Mouse (Mus musculus) MEL (cell line): ENCODE data around the gene Rbp7. TPM values are rescaled to one million over a fixed set of nuclear protein-coding genes. Genes with fewer than 3 reads are reported as not detected.

Experiments used
- DNase-seq: peaks from one replicate; pipeline ENCODE4 v3.0.0; 2011; ENCODE audit warnings: low read depth, low spot score
- H3K27ac ChIP-seq: 2 replicates; pipeline ENCODE4 v1.5.1; 2012; ENCODE audit warnings: low read depth, mild to moderate bottlenecking, control low read depth, low read length, moderate library complexity; ENCODE audit not compliant: control insufficient read depth
- H3K27me3 ChIP-seq, 2 experiments: fragments of 150-350 bp in 1 of 2; sonication (generic) in 1 of 2; 2 replicates each; pipeline ENCODE4 v1.6.1; 2012; ENCODE audit warnings: low read length in 2 of 2, mild to moderate bottlenecking in 2 of 2, improper control_type of control experiment in 1 of 2, moderate library complexity in 1 of 2; ENCODE audit not compliant: insufficient read depth in 2 of 2, control insufficient read depth in 1 of 2
- H3K36me3 ChIP-seq, 2 experiments: 2 replicates each; pipeline ENCODE4 v1.6.1; 2012 to 2014; ENCODE audit warnings: low read length in 2 of 2, improper control_type of control experiment in 1 of 2, inconsistent platforms in 1 of 2, mild to moderate bottlenecking in 1 of 2; ENCODE audit not compliant: insufficient read depth in 2 of 2, control insufficient read depth in 1 of 2
- H3K4me1 ChIP-seq, 2 experiments: fragments of 150-350 bp in 1 of 2; sonication (generic) in 1 of 2; 2 replicates each; pipeline ENCODE4 v1.6.1; 2012; ENCODE audit warnings: low read length in 2 of 2, improper control_type of control experiment in 1 of 2, mild to moderate bottlenecking in 1 of 2; ENCODE audit not compliant: insufficient read depth in 2 of 2, control insufficient read depth in 1 of 2
- H3K4me3 ChIP-seq, 2 experiments: fragments of 150-350 bp in 1 of 2; sonication (generic) in 1 of 2; 2 replicates each; pipeline ENCODE4 v1.5.1; 2012; ENCODE audit warnings: low read depth in 2 of 2, low read length in 2 of 2, mild to moderate bottlenecking in 2 of 2, moderate library complexity in 2 of 2, control low read depth in 1 of 2, improper control_type of control experiment in 1 of 2; ENCODE audit not compliant: control insufficient read depth in 1 of 2, insufficient read depth in 1 of 2
- H3K79me2 ChIP-seq: 2 replicates; pipeline ENCODE4 v1.6.1; 2012; ENCODE audit warnings: mild to moderate bottlenecking, low read length, moderate library complexity; ENCODE audit not compliant: control insufficient read depth, poor library complexity, insufficient read depth
- H3K9ac ChIP-seq: 2 replicates; pipeline ENCODE4 v1.6.1; 2012; ENCODE audit warnings: low read depth, mild to moderate bottlenecking, control low read depth, low read length, moderate library complexity; ENCODE audit not compliant: control insufficient read depth, poor library complexity, severe bottlenecking
- H3K9me3 ChIP-seq: fragments of 150-350 bp; sonication (generic); replicated peaks from 2 replicates; pipeline ENCODE4 v1.6.1; 2012; ENCODE audit warnings: mild to moderate bottlenecking, low read length, improper control_type of control experiment, moderate library complexity; ENCODE audit not compliant: insufficient read depth
- CHD1 ChIP-seq: IDR thresholded peaks from 2 replicates; pipeline ENCODE4 v1.6.1; 2012; ENCODE audit warnings: low read depth, mild to moderate bottlenecking, inconsistent platforms, low read length, improper control_type of control experiment
- ELF1 ChIP-seq: IDR thresholded peaks from 2 replicates; pipeline ENCODE4 v1.6.1; 2014; ENCODE audit warnings: low read depth, mild to moderate bottlenecking, inconsistent platforms, low read length, improper control_type of control experiment, moderate library complexity
- ETS1 ChIP-seq: IDR thresholded peaks from 2 replicates; pipeline ENCODE4 v1.6.1; 2012; ENCODE audit warnings: low read depth, mild to moderate bottlenecking, inconsistent platforms, low read length, improper control_type of control experiment, moderate library complexity
- HCFC1 ChIP-seq: IDR thresholded peaks from 2 replicates; pipeline ENCODE4 v1.6.1; 2012; ENCODE audit warnings: low read depth, mild to moderate bottlenecking, inconsistent platforms, low read length, improper control_type of control experiment, moderate library complexity
- JUND ChIP-seq: IDR thresholded peaks from 2 replicates; pipeline ENCODE4 v1.6.1; 2011; ENCODE audit warnings: low read depth, mild to moderate bottlenecking, improper control_type of control experiment, low read length
- MAZ ChIP-seq: IDR thresholded peaks from 2 replicates; pipeline ENCODE4 v1.6.1; 2012; ENCODE audit warnings: low read depth, mild to moderate bottlenecking, inconsistent platforms, low read length, improper control_type of control experiment
- NELFE ChIP-seq: IDR thresholded peaks from 2 replicates; pipeline ENCODE4 v1.6.1; 2011; ENCODE audit warnings: low read depth, low read length, improper control_type of control experiment
- NRF1 ChIP-seq: IDR thresholded peaks from 2 replicates; pipeline ENCODE4 v1.6.1; 2014; ENCODE audit warnings: low read depth, mild to moderate bottlenecking, inconsistent platforms, low read length, improper control_type of control experiment, moderate library complexity; ENCODE audit not compliant: poor library complexity, insufficient read depth, severe bottlenecking
- POLR2AphosphoS2 ChIP-seq: IDR thresholded peaks from 2 replicates; pipeline ENCODE4 v1.6.1; 2011; ENCODE audit warnings: low read length, improper control_type of control experiment
- SIN3A ChIP-seq: IDR thresholded peaks from 2 replicates; pipeline ENCODE4 v1.6.1; 2012; ENCODE audit warnings: low read length, improper control_type of control experiment, inconsistent platforms
- SMC3 ChIP-seq: IDR thresholded peaks from 2 replicates; pipeline ENCODE4 v1.6.1; 2011; ENCODE audit warnings: low read depth, low read length, improper control_type of control experiment
- TAL1 ChIP-seq: IDR thresholded peaks from 2 replicates; pipeline ENCODE4 v1.6.1; 2012; ENCODE audit warnings: mild to moderate bottlenecking, inconsistent platforms, low read length, moderate library complexity, mixed read lengths
- TCF12 ChIP-seq: IDR thresholded peaks from 2 replicates; pipeline ENCODE4 v1.6.1; 2014; ENCODE audit warnings: low read depth, mild to moderate bottlenecking, inconsistent platforms, low read length, improper control_type of control experiment, moderate library complexity
- UBTF ChIP-seq: IDR thresholded peaks from 2 replicates; pipeline ENCODE4 v1.6.1; 2012; ENCODE audit warnings: low read depth, mild to moderate bottlenecking, inconsistent platforms, low read length, improper control_type of control experiment, moderate library complexity, borderline replicate concordance; ENCODE audit not compliant: insufficient read depth
- USF1 ChIP-seq: IDR thresholded peaks from 2 replicates; pipeline ENCODE4 v1.6.1; 2014; ENCODE audit warnings: low read depth, mild to moderate bottlenecking, inconsistent platforms, low read length, improper control_type of control experiment, moderate library complexity
- USF2 ChIP-seq, 2 experiments: IDR thresholded peaks; 2 replicates each; pipeline ENCODE4 v1.6.1; 2011 to 2012; ENCODE audit warnings: improper control_type of control experiment in 2 of 2, low read length in 2 of 2, borderline replicate concordance in 1 of 2, inconsistent platforms in 1 of 2, low read depth in 1 of 2, mild to moderate bottlenecking in 1 of 2; ENCODE audit not compliant: insufficient read depth in 1 of 2
- ZC3H11A ChIP-seq: IDR thresholded peaks from 2 replicates; pipeline ENCODE4 v1.6.1; 2012; ENCODE audit warnings: low read depth, mild to moderate bottlenecking, inconsistent platforms, low read length, improper control_type of control experiment
- ZKSCAN1 ChIP-seq: IDR thresholded peaks from 2 replicates; pipeline ENCODE4 v1.6.1; 2012; ENCODE audit warnings: low read depth, mild to moderate bottlenecking, inconsistent platforms, low read length, improper control_type of control experiment, moderate library complexity
- ZMIZ1 ChIP-seq: IDR thresholded peaks from 2 replicates; pipeline ENCODE4 v1.6.1; 2012; ENCODE audit warnings: low read depth, mild to moderate bottlenecking, inconsistent platforms, low read length, improper control_type of control experiment, moderate library complexity
- ZNF384 ChIP-seq: IDR thresholded peaks from 2 replicates; pipeline ENCODE4 v1.6.1; 2012; ENCODE audit warnings: low read depth, mild to moderate bottlenecking, inconsistent platforms, low read length, improper control_type of control experiment
- polyA plus RNA-seq, 2 experiments: library from polyadenylated mRNA; stranded (reverse) in 1 of 2; unstranded in 1 of 2; fragments of >175 nt in 1 of 2; fragments of >200 nt in 1 of 2; gene quantifications; 2 replicates each; pipeline versions ENCODE4 v1.2.1 to v1.2.4; 2012; ENCODE audit warnings: low replicate concordance in 2 of 2, low read depth in 1 of 2; ENCODE audit not compliant: insufficient read length in 2 of 2, insufficient read depth in 1 of 2, missing spikeins in 1 of 2
- total RNA-seq: library from RNA; depleted of rRNA; stranded (reverse); fragments of 300-350 nt; gene quantifications from 2 replicates; pipeline ENCODE4 v1.2.3, GENCODE M21; 2012

The Rbp7 gene
- total and polyA plus RNA-seq, 3 experiments, result not detected

DNA sequence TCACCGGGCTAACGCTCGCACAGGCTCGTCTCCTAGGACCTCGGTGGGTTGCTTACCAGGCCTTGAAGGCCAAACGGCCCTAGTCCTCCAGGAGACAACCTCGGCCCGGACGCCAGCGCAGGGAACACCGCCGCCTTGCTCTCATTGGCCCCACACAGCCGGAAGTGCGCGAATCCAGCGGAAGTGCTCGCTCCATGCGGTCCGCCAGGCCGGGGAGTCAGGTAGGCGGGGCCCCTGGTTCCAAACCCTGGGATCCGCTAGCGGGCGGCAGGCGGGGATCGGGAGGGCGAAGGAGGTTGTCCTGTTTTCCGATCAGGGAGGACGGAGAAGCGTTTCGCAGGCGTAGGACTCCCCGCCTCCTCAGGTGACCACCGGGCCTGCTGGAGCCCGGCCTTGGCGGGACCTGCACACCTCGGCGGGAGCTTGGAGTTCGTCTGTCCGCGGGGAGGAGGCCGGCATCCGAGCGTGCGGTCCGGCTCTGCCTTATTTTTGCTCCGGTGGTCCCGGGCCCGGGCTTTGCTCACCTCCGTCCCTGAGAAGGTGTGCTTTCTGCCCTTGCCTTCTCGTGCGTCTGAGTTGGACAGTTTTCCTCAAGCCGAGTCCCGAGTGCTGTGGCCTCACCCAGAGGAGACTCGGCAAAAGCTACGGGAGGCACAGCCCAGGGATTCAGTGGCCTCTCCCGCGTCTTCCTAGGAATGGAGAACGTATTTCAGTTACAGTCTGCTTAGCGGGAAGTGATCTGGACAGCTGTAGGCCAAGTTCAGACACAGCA, 30.5 kb upstream of the Rbp7 start, which contains the start of the genes Nmnat1 and Lzic (continued):
- no peak for TF ChIP-seq ZKSCAN1
- no peak for TF ChIP-seq USF2 (IDR thresholded peaks at IDR 0.05; ENCODE audit: borderline replicate concordance in 1 of 2, insufficient read depth in 1 of 2, low read depth in 1 of 2, low read length in 2 of 2)
- no peak for TF ChIP-seq JUND
- TF ChIP-seq ZC3H11A, result no peak
- 0 out of 2 replicates have a peak, but pooled peaks have one; percentile 50 for TF ChIP-seq ETS1
- TF ChIP-seq TAL1, result no peak
- no peak; the same call in 1 of the 2 replicates for TF ChIP-seq CHD1
- TF ChIP-seq NRF1, result no peak
- peak; percentile 93 for TF ChIP-seq HCFC1
- TF ChIP-seq USF1, result 0 out of 2 replicates have a peak, but pooled peaks have one; percentile 31
- peak; percentile 92 for TF ChIP-seq MAZ
- TF ChIP-seq POLR2AphosphoS2, result peak; percentile 78; the same call in 1 of the 2 replicates
- TF ChIP-seq UBTF, result 0 out of 2 replicates have a peak, but pooled peaks have one; percentile 70
- TF ChIP-seq ELF1, result peak; percentile 83
- peak; percentile 76 for TF ChIP-seq TCF12

GRCm38 (mm10) chr4:149484566-149484965, 29.8 kb upstream of the Rbp7 start:
- peaks cover 4% of the 10 kb centered on the region in 2 experiments; a peak in 2 of 4 replicates for H3K4me1 ChIP-seq
- peak overlapping the region; percentile 79 for H3K9ac ChIP-seq
- TF ChIP-seq ETS1, result no peak
- TF ChIP-seq ZMIZ1, result no peak
- TF ChIP-seq MAZ, result no peak
- TF ChIP-seq ZKSCAN1, result no peak
- TF ChIP-seq USF2 (IDR thresholded peaks at IDR 0.05; ENCODE audit: borderline replicate concordance in 1 of 2, insufficient read depth in 1 of 2, low read depth in 1 of 2, low read length in 2 of 2), result no peak
- no peak for TF ChIP-seq SMC3
- no peak for TF ChIP-seq ZNF384
- TF ChIP-seq NELFE, result no peak
- no peak for TF ChIP-seq SIN3A
- TF ChIP-seq, all 39 proteins: peak for 0
- Histone ChIP-seq H3K27me3 (no peaks in the 10 kb centered on the region), H3K27ac (peak overlapping the region; percentile 65), H3K79me2 (peaks cover 18% of the 10 kb centered on the region), H3K4me3 (peak overlapping the region; percentile 91 to 94), H3K36me3 (peaks cover 4 to 9% of the 10 kb centered on the region in 2 experiments), H3K9me3 (no peaks in the 10 kb centered on the region)
- DNase-seq, result no peak
